Mouse (Mus musculus) heart, postnatal 0 days (tissue): ENCODE data around the gene Immp2l.

Source experiments
- CTCF ChIP-seq: IDR thresholded peaks from 2 replicates; pipeline ENCODE4 v1.5.1; 2016; ENCODE audit warnings: antibody characterized with exemption, control low read depth, low read depth
- EP300 ChIP-seq: IDR thresholded peaks from 2 replicates; pipeline ENCODE4 v1.6.1; 2016; ENCODE audit warnings: antibody characterized with exemption, low read depth

DNA sequence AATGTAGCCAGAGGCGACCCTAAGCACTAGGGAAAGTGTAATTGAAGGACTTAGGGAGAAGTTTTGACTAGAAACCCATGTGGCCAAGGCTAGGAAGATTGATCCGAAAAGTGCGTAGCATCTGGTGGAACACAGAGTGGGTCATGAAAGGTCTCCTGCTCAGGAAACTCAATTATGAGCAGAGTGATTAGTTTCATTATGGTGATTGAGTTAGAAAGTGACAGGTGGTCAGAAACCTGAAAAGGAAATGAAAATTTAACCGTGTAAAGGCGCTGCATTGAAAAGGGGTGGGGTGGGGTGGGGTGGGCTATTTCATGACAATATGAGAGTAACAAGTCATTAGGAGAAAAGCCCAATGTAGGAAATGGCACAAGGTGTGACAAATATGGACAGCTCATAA lies 15.9 kb downstream of the Immp2l start:
- TF ChIP-seq CTCF (no peak), EP300 (no peak)
